13 mouse cellular contexts compared by ENCODE assay signal in the genomic region with DNA sequence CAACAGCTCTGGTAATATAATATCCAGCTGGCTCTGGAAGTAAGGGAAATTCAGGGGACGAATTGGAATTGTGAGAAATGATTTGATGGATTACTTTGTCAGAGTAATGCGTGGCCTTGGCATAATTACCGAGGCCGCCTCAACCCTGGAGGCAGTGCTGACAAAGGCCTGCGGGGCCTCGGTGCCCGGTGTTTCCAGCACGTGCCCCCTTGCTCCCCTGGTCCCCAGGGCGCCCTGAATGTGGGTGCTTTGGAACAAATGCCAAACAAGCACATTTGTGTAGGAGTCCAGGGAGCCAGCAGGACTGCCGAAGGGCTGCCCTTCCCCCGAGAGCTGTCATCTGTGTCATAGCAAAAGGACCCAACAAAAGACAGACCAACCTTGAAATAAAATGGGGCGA.
DNase-seq lines count a peak whose midpoint lies in the region; ATAC-seq lines count a peak whose summit lies in the region.
"Had no signal": no experiment of that assay in that cellular context is flagged by ENCODE, and none has a peak within 500 bp of the region (broad histone marks: within the 10 kb centered on the region; RNA-seq: fewer than 3 reads in every experiment).

No protein-coding gene starts in this region.

- H3K27ac ChIP-seq in midbrain, embryonic 13.5 days, result 0 out of 2 replicates have a peak overlapping the region, but pooled peaks have one; percentile 41
- H3K27ac ChIP-seq in midbrain, embryonic 14.5 days (replicated peaks; ENCODE audit: low read depth, low read length), result no peak overlapping the region
- H3K27ac ChIP-seq in embryonic facial prominence, embryonic 13.5 days, result peak overlapping the region; percentile 94
- peak overlapping the region; percentile 94 for H3K27ac ChIP-seq in limb, embryonic 13.5 days
- H3K27ac ChIP-seq: layer of hippocampus, adult 2 months had no signal

- 38% methylated on average over 12 of the region's 12 CpGs for WGBS in midbrain, embryonic 13.5 days
- 30% methylated on average over 12 of the region's 12 CpGs for WGBS in midbrain, embryonic 14.5 days
- 48% methylated on average over 12 of the region's 12 CpGs for WGBS in embryonic facial prominence, embryonic 13.5 days
- 31% methylated on average over 12 of the region's 12 CpGs for whole genome bisulfite sequencing in limb, embryonic 13.5 days

- DNase-seq in adrenal gland, adult (ENCODE audit: inconsistent age in 2 of 2, low spot score in 1 of 2), result peak; percentile 84 to 91
- no peak for DNase-seq in adrenal gland, postnatal 4 days (ENCODE audit: low spot score in 2 of 2)
- no peak for DNase-seq in midbrain, embryonic 14.5 days
- no peak for DNase-seq in spleen, adult 18-20 months
- DNase-seq in cerebellum, adult 9-11 months, result no peak
- DNase-seq: cerebellum, adult 11 months; heart, adult 18-20 months; heart, postnatal 14 days; kidney, adult 18-20 months had no signal

- ATAC-seq in midbrain, embryonic 13.5 days, result 0 out of 2 replicates have a peak, but pooled peaks have one; percentile 37
- no peak for ATAC-seq in midbrain, embryonic 14.5 days (ENCODE audit: low FRiP score, low TSS enrichment)
- no peak for ATAC-seq in embryonic facial prominence, embryonic 13.5 days (ENCODE audit: insufficient number of reproducible peaks, insufficient read depth, low FRiP score, low TSS enrichment, low read depth)
- ATAC-seq in limb, embryonic 13.5 days (ENCODE audit: low FRiP score, low read depth), result no peak

- H3K4me3 ChIP-seq in midbrain, embryonic 13.5 days (replicated peaks), result no peak overlapping the region
- no peak overlapping the region for H3K4me3 ChIP-seq in midbrain, embryonic 14.5 days (replicated peaks; ENCODE audit: low read depth, low read length)
- no peak overlapping the region for H3K4me3 ChIP-seq in embryonic facial prominence, embryonic 13.5 days
- H3K4me3 ChIP-seq in limb, embryonic 13.5 days, result no peak overlapping the region
- H3K4me3 ChIP-seq: layer of hippocampus, adult 2 months had no signal

- no peaks in the 10 kb centered on the region for H3K9me3 ChIP-seq in midbrain, embryonic 13.5 days
- no peaks in the 10 kb centered on the region for H3K9me3 ChIP-seq in midbrain, embryonic 14.5 days (ENCODE audit: control insufficient read depth, low read length)
- no peaks in the 10 kb centered on the region for H3K9me3 ChIP-seq in embryonic facial prominence, embryonic 13.5 days
- no peaks in the 10 kb centered on the region for H3K9me3 ChIP-seq in limb, embryonic 13.5 days

- no peak overlapping the region for H3K4me2 ChIP-seq in midbrain, embryonic 13.5 days (replicated peaks)
- H3K4me2 ChIP-seq in midbrain, embryonic 14.5 days (ENCODE audit: low read length), result no peak overlapping the region
- no peak overlapping the region for H3K4me2 ChIP-seq in embryonic facial prominence, embryonic 13.5 days
- H3K4me2 ChIP-seq in limb, embryonic 13.5 days (replicated peaks), result peak overlapping the region; percentile 25

- peaks cover 38% of the 10 kb centered on the region for H3K4me1 ChIP-seq in midbrain, embryonic 13.5 days (replicated peaks)
- peaks cover 23% of the 10 kb centered on the region for H3K4me1 ChIP-seq in midbrain, embryonic 14.5 days (ENCODE audit: control insufficient read depth, insufficient read depth, low read length)
- peaks cover 73% of the 10 kb centered on the region for H3K4me1 ChIP-seq in embryonic facial prominence, embryonic 13.5 days
- H3K4me1 ChIP-seq in limb, embryonic 13.5 days, result peaks cover 79% of the 10 kb centered on the region

- H3K27me3 ChIP-seq in midbrain, embryonic 13.5 days, result peaks cover 15% of the 10 kb centered on the region
- H3K27me3 ChIP-seq in midbrain, embryonic 14.5 days (ENCODE audit: control insufficient read depth, insufficient read depth, low read length), result no peaks in the 10 kb centered on the region
- H3K27me3 ChIP-seq in embryonic facial prominence, embryonic 13.5 days, result peaks cover 16% of the 10 kb centered on the region; the same call in 1 of the 2 replicates
- H3K27me3 ChIP-seq in limb, embryonic 13.5 days, result peaks cover 10% of the 10 kb centered on the region; the same call in 1 of the 2 replicates

- no peak overlapping the region for H3K9ac ChIP-seq in midbrain, embryonic 13.5 days (replicated peaks)
- no peak overlapping the region for H3K9ac ChIP-seq in midbrain, embryonic 14.5 days (replicated peaks; ENCODE audit: low read length)
- no peak overlapping the region for H3K9ac ChIP-seq in embryonic facial prominence, embryonic 13.5 days
- no peak overlapping the region for H3K9ac ChIP-seq in limb, embryonic 13.5 days

- H3K36me3 ChIP-seq in midbrain, embryonic 13.5 days, result no peaks in the 10 kb centered on the region
- no peaks in the 10 kb centered on the region for H3K36me3 ChIP-seq in midbrain, embryonic 14.5 days (ENCODE audit: control insufficient read depth, insufficient read depth, low read length)
- no peaks in the 10 kb centered on the region for H3K36me3 ChIP-seq in embryonic facial prominence, embryonic 13.5 days
- H3K36me3 ChIP-seq in limb, embryonic 13.5 days, result no peaks in the 10 kb centered on the region

Comparison
In these comparisons a context has a peak if more than half of its experiments do, and no peak if none do; other contexts are left out.
1. DNase-seq: peak in adrenal gland, adult (2 of 2); none in adrenal gland, postnatal 4 days (0 of 2), midbrain, embryonic 14.5 days (single experiment), spleen, adult 18-20 months (0 of 2) and cerebellum, adult 9-11 months (single experiment).